In the genomic region with DNA sequence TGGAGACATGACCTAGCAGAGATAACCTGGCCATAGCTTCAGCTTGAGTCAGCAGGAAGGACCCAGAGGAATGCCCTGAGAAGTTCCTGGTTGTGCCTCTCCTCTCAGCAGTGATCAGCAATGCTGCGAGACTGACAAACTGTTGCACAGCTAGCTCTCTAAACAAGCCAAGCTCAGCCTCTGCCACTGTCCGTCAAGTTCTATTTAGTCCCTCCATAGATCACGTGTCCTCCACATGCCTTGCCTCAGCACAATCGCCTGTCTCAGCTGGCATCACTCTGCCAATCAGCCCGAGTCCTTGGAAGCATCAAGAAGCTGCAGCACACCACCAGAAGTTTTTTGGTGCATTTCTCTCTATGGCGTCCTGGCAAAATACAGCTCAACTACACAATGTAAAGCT, we compare ENCODE assay signal across 8 mouse cellular contexts. TPM values are rescaled to one million over a fixed set of nuclear protein-coding genes. Genes with fewer than 3 reads are reported as not detected.
DNase-seq lines count a peak whose midpoint lies in the region; ATAC-seq and TF ChIP-seq lines count a peak whose summit lies in the region.

No protein-coding gene starts in this region.

- H3K4me2 ChIP-seq in heart, embryonic 14.5 days (ENCODE audit: low read length) = peak overlapping the region; percentile 87

- no peak for TF ChIP-seq POLR2A in MEL (IDR thresholded peaks at IDR 0.05; ENCODE audit: control insufficient read depth in 1 of 2, insufficient read depth in 1 of 2, low read depth in 1 of 2, low read length in 2 of 2, poor library complexity in 1 of 2)
- no peak for TF ChIP-seq POLR2A in embryonic fibroblast, embryonic 13.5 days (IDR thresholded peaks at IDR 0.05; ENCODE audit: low read depth, low read length)

- no peaks in the 10 kb centered on the region for H3K36me3 ChIP-seq in heart, embryonic 14.5 days (ENCODE audit: control insufficient read depth, insufficient read depth, low read length)
- H3K36me3 ChIP-seq in MEL (ENCODE audit: control insufficient read depth in 1 of 2, insufficient read depth in 2 of 2, low read length in 2 of 2) = peaks cover 0 to 11% of the 10 kb centered on the region in 2 experiments; a peak in 2 of 4 replicates

- H3K4me3 ChIP-seq in heart, embryonic 14.5 days (ENCODE audit: control insufficient read depth in 1 of 2, insufficient read depth in 1 of 2, low read depth in 1 of 2, low read length in 2 of 2) = peak overlapping the region; percentile 53 to 73; a peak in 3 of 4 replicates
- peak overlapping the region; percentile 53 to 80 for H3K4me3 ChIP-seq in MEL (ENCODE audit: control insufficient read depth in 1 of 2, insufficient read depth in 1 of 2, low read depth in 2 of 2, low read length in 2 of 2)
- peak overlapping the region; percentile 54 for H3K4me3 ChIP-seq in embryonic fibroblast, embryonic 13.5 days (ENCODE audit: insufficient read depth, low read length)

- no peak for TF ChIP-seq EP300 in MEL (IDR thresholded peaks at IDR 0.05; ENCODE audit: low read depth in 1 of 2, low read length in 2 of 2)

- H3K79me2 ChIP-seq in MEL (ENCODE audit: control insufficient read depth, insufficient read depth, low read length, poor library complexity) = peaks cover 18% of the 10 kb centered on the region

- WGBS in heart, embryonic 14.5 days = 38% methylated on average over 6 of the region's 6 CpGs

- DNase-seq in heart, adult 8-10 months (ENCODE audit: low spot score) = no peak
- DNase-seq in MEL (ENCODE audit: low read depth, low spot score) = peak; percentile 69
- DNase-seq in spleen, adult 12 weeks (ENCODE audit: low spot score) = no peak
- DNase-seq in c-Kit-positive CD71-positive TER-119-positive erythroid progenitor cells, embryonic 14.5 days (ENCODE audit: low spot score) = no peak
- no peak for DNase-seq in Muller cell, postnatal 12 days (ENCODE audit: inconsistent ontology term)

- H3K27ac ChIP-seq in heart, embryonic 14.5 days (replicated peaks in 1 of 2; ENCODE audit: control insufficient read depth in 1 of 2, insufficient read depth in 1 of 2, low read depth in 2 of 2, low read length in 2 of 2) = no peak overlapping the region
- H3K27ac ChIP-seq in MEL (ENCODE audit: control insufficient read depth, low read depth, low read length) = peak overlapping the region; percentile 97
- no peak overlapping the region; the same call in 1 of the 2 replicates for H3K27ac ChIP-seq in embryonic fibroblast, embryonic 13.5 days (ENCODE audit: insufficient read depth, low read length)

- 0 out of 2 replicates have a peak overlapping the region, but pooled peaks have one; percentile 64 for H3K9ac ChIP-seq in heart, embryonic 14.5 days (ENCODE audit: low read length)
- H3K9ac ChIP-seq in MEL (ENCODE audit: control insufficient read depth, low read depth, low read length, poor library complexity, severe bottlenecking) = peak overlapping the region; percentile 72

- H3K4me1 ChIP-seq in heart, embryonic 14.5 days (ENCODE audit: control insufficient read depth in 2 of 2, insufficient read depth in 2 of 2, low read length in 2 of 2) = peaks cover 4 to 10% of the 10 kb centered on the region in 2 experiments; a peak in 3 of 4 replicates
- peaks cover 8 to 21% of the 10 kb centered on the region in 2 experiments for H3K4me1 ChIP-seq in MEL (ENCODE audit: control insufficient read depth in 1 of 2, insufficient read depth in 2 of 2, low read length in 2 of 2)
- H3K4me1 ChIP-seq in embryonic fibroblast, embryonic 13.5 days (ENCODE audit: control insufficient read depth, insufficient read depth, low read length) = peaks cover 3% of the 10 kb centered on the region; the same call in 1 of the 2 replicates

- H3K27me3 ChIP-seq in heart, embryonic 14.5 days (ENCODE audit: control insufficient read depth, insufficient read depth, low read length) = no peaks in the 10 kb centered on the region
- no peaks in the 10 kb centered on the region for H3K27me3 ChIP-seq in MEL (ENCODE audit: control insufficient read depth in 1 of 2, insufficient read depth in 2 of 2, low read length in 2 of 2)

- ATAC-seq in heart, embryonic 14.5 days (ENCODE audit: insufficient number of reproducible peaks, insufficient read depth, low FRiP score, low read depth) = no peak; the same call in 1 of the 2 replicates
- peak; percentile 35; the same call in 1 of the 2 replicates for ATAC-seq in megakaryocyte-erythroid progenitor cell, adult 5-6 weeks (replicated peaks; ENCODE audit: low FRiP score, low TSS enrichment, poor library complexity, severe bottlenecking)

- no peak for TF ChIP-seq RAD21 in MEL (IDR thresholded peaks at IDR 0.05; ENCODE audit: low read depth, low read length)

- H3K9me3 ChIP-seq in heart, embryonic 14.5 days (ENCODE audit: control insufficient read depth, low read length) = no peaks in the 10 kb centered on the region
- no peaks in the 10 kb centered on the region for H3K9me3 ChIP-seq in MEL (replicated peaks; ENCODE audit: insufficient read depth, low read length)

- TF ChIP-seq CTCF in MEL (IDR thresholded peaks at IDR 0.05 in 2 of 3, conservative IDR thresholded peaks at IDR 0.05 in 1 of 3; ENCODE audit: control insufficient read depth in 1 of 3, insufficient read depth in 1 of 3, low read depth in 2 of 3, low read length in 3 of 3, poor library complexity in 1 of 3, severe bottlenecking in 1 of 3) = no peak
- no peak for TF ChIP-seq CTCF in embryonic fibroblast, embryonic 13.5 days (IDR thresholded peaks at IDR 0.05; ENCODE audit: borderline replicate concordance, insufficient read depth, low read length)

TF ChIP-seq in MEL, 35 proteins besides CTCF, POLR2A, EP300 and RAD21 (continues in another document):
- no peak for TF ChIP-seq ZNF384 (IDR thresholded peaks at IDR 0.05; ENCODE audit: low read depth, low read length)
- TF ChIP-seq MAX (IDR thresholded peaks at IDR 0.05; ENCODE audit: low read length) = peak; percentile 93
- TF ChIP-seq CHD1 (IDR thresholded peaks at IDR 0.05; ENCODE audit: low read depth, low read length) = no peak
- TF ChIP-seq GABPA (IDR thresholded peaks at IDR 0.05; ENCODE audit: low read depth, low read length) = no peak
- no peak for TF ChIP-seq MAZ (IDR thresholded peaks at IDR 0.05; ENCODE audit: low read depth, low read length)
- no peak for TF ChIP-seq ZMIZ1 (IDR thresholded peaks at IDR 0.05; ENCODE audit: low read depth, low read length)
- TF ChIP-seq POLR2AphosphoS2 (IDR thresholded peaks at IDR 0.05; ENCODE audit: low read length) = no peak
- TF ChIP-seq MAFK (IDR thresholded peaks at IDR 0.05; ENCODE audit: borderline replicate concordance, low read depth, low read length) = no peak
- TF ChIP-seq TBP (IDR thresholded peaks at IDR 0.05; ENCODE audit: low read depth, low read length) = no peak
- no peak for TF ChIP-seq ZKSCAN1 (IDR thresholded peaks at IDR 0.05; ENCODE audit: low read depth, low read length)
- TF ChIP-seq RCOR1 (IDR thresholded peaks at IDR 0.05; ENCODE audit: low read depth, low read length) = no peak
- TF ChIP-seq SIN3A (IDR thresholded peaks at IDR 0.05; ENCODE audit: low read length) = no peak; the same call in 1 of the 2 replicates
- TF ChIP-seq CHD2 (IDR thresholded peaks at IDR 0.05; ENCODE audit: low read length) = no peak
- no peak for TF ChIP-seq NRF1 (IDR thresholded peaks at IDR 0.05; ENCODE audit: insufficient read depth, low read depth, low read length, poor library complexity, severe bottlenecking)
- no peak for TF ChIP-seq TAL1 (IDR thresholded peaks at IDR 0.05; ENCODE audit: low read length)
- no peak for TF ChIP-seq GATA1 (IDR thresholded peaks at IDR 0.05; ENCODE audit: low read depth, low read length)
- TF ChIP-seq JUND (IDR thresholded peaks at IDR 0.05; ENCODE audit: low read depth, low read length) = no peak
- no peak for TF ChIP-seq NELFE (IDR thresholded peaks at IDR 0.05; ENCODE audit: low read depth, low read length)
- TF ChIP-seq ETS1 (IDR thresholded peaks at IDR 0.05; ENCODE audit: low read depth, low read length) = peak; percentile 48; the same call in 1 of the 2 replicates
- TF ChIP-seq USF1 (IDR thresholded peaks at IDR 0.05; ENCODE audit: low read depth, low read length) = peak; percentile 88
- TF ChIP-seq SMC3 (IDR thresholded peaks at IDR 0.05; ENCODE audit: low read depth, low read length) = no peak
- 0 out of 4 replicates have a peak, but pooled peaks of 1 of the 2 experiments have one; percentile 44 for TF ChIP-seq USF2 (IDR thresholded peaks at IDR 0.05; ENCODE audit: borderline replicate concordance in 1 of 2, insufficient read depth in 1 of 2, low read depth in 1 of 2, low read length in 2 of 2)
- peak; percentile 77 for TF ChIP-seq MYC (IDR thresholded peaks at IDR 0.05; ENCODE audit: low read depth, low read length)
- TF ChIP-seq ZC3H11A (IDR thresholded peaks at IDR 0.05; ENCODE audit: low read depth, low read length) = no peak
- TF ChIP-seq KAT2A (conservative IDR thresholded peaks at IDR 0.05; ENCODE audit: low read depth, low read length) = no peak
- TF ChIP-seq UBTF (IDR thresholded peaks at IDR 0.05; ENCODE audit: borderline replicate concordance, insufficient read depth, low read depth, low read length) = no peak

RNA-seq across cellular contexts. Expression of a gene that starts 20.4 kb away (rescaled TPM):
- polyA plus RNA-seq in heart, embryonic 14.5 days (2014; fragmentation: Nextera tagmentation; extraction: Ambion mirVana) = 9.5 and 12.1 TPM in 2 replicates
- total RNA-seq in heart, adult 8-10 months (2022) = 1 to 10 TPM; 3.4 to 5.7 (median 4.1) TPM
- 4.6 and 4.9 TPM in 2 replicates for total RNA-seq in MEL (2012; rRNA removed)
- polyA plus RNA-seq in MEL (2012; ENCODE audit: insufficient read depth in 1 of 2, insufficient read length in 2 of 2, low read depth in 1 of 2, low replicate concordance in 2 of 2, missing spikeins in 1 of 2) = 1 to 10 TPM in 1 of 2 experiments, not detected in 1; 7.8 TPM
- 14.0 and 14.3 TPM in 2 replicates for polyA plus RNA-seq in embryonic fibroblast, embryonic 13.5 days (2011; ENCODE audit: insufficient read length, low read depth, missing spikeins)
- 4.9 and 11.9 TPM in 2 replicates for total RNA-seq in megakaryocyte-erythroid progenitor cell, adult 5-6 weeks (2014; fragmentation: Nextera tagmentation)
- total RNA-seq in megakaryocyte-erythroid progenitor cell, adult 5-6 weeks (2017) = 11.3 and 26.9 TPM in 2 replicates

RNA-seq across cellular contexts. Expression of a gene that starts 21.0 kb away (rescaled TPM):
- 21.5 and 27.5 TPM in 2 replicates for polyA plus RNA-seq in heart, embryonic 14.5 days (2014; fragmentation: Nextera tagmentation; extraction: Ambion mirVana)
- 10 to 100 TPM; 16.7 to 22.9 (median 20.5) TPM for total RNA-seq in heart, adult 8-10 months (2022)
- total RNA-seq in MEL (2012; rRNA removed) = 9.2 and 10.8 TPM in 2 replicates
- polyA plus RNA-seq in MEL (2012; ENCODE audit: insufficient read depth in 1 of 2, insufficient read length in 2 of 2, low read depth in 1 of 2, low replicate concordance in 2 of 2, missing spikeins in 1 of 2) = 100 to 1,000 TPM in 1 of 2 experiments, 10 to 100 TPM in 1; 13.9 to 423 TPM
- polyA plus RNA-seq in embryonic fibroblast, embryonic 13.5 days (2011; ENCODE audit: insufficient read length, low read depth, missing spikeins) = 117 and 137 TPM in 2 replicates
- total RNA-seq in megakaryocyte-erythroid progenitor cell, adult 5-6 weeks (2014; fragmentation: Nextera tagmentation) = 29.8 and 38.4 TPM in 2 replicates
- 28.0 and 35.7 TPM in 2 replicates for total RNA-seq in megakaryocyte-erythroid progenitor cell, adult 5-6 weeks (2017)
